Mouse (Mus musculus) large intestine, adult 2 months (tissue): ENCODE data around the gene Syt8. TPM values are rescaled to one million over a fixed set of nuclear protein-coding genes. Genes with fewer than 3 reads are reported as not detected.

Experiments used
- DNase-seq: peaks from one replicate; pipeline ENCODE4 v3.0.0-alpha.2; 2012; ENCODE audit warnings: low read depth, low spot score
- WGBS: fragments of 180-500 bp; shearing (Covaris S2); methylation state at CpG from one replicate; pipeline ENCODE4 v1.1.7; 2018; 5-methylcytosine and 5-hydroxymethylcytosine counted together
- polyA plus RNA-seq: library from polyadenylated mRNA; depleted of rRNA; stranded (reverse); fragments of >200 nt; gene quantifications from 2 replicates; pipeline ENCODE4 v1.2.3, GENCODE M21; 2012

Syt8 gene
- polyA plus RNA-seq, 1 experiment = 0.46 TPM

- no peak for DNase-seq
- WGBS = 31% methylated on average over 4 of the region's 4 CpGs
These were observed 36.3 kb downstream of the Syt8 start for GRCm38 (mm10) chr7:142470808-142471413.

- 44% methylated on average over 6 of the region's 6 CpGs for WGBS
- no peak for DNase-seq
These were observed 36.8 kb downstream of the Syt8 start for GRCm38 (mm10) chr7:142471414-142471861.

- DNase-seq = no peak
- WGBS = 54% methylated on average over 15 of the region's 15 CpGs
These were observed 37.4 kb downstream of the Syt8 start for GRCm38 (mm10) chr7:142471884-142472570.

GRCm38 (mm10) chr7:142472936-142473335 is 38.3 kb downstream of the Syt8 start:
- DNase-seq = no peak
- WGBS = 76% methylated on average over 4 of the region's 4 CpGs

GRCm38 (mm10) chr7:142473476-142473875 is 38.8 kb downstream of the Syt8 start:
- no peak for DNase-seq
- WGBS = 55% methylated on average over 2 of the region's 2 CpGs

GRCm38 (mm10) chr7:142474799-142475198 is 40.1 kb downstream of the Syt8 start:
- WGBS = 40% methylated on average over 14 of the region's 14 CpGs
- no peak for DNase-seq

- DNase-seq = no peak
- WGBS = 46% methylated on average over 7 of the region's 7 CpGs
These were observed 41.0 kb downstream of the Syt8 start for GRCm38 (mm10) chr7:142475641-142476040.

GRCm38 (mm10) chr7:142476271-142476670 is 41.6 kb downstream of the Syt8 start:
- 60% methylated on average over 5 of the region's 5 CpGs for WGBS

GRCm38 (mm10) chr7:142476795-142477452 is 42.3 kb downstream of the Syt8 start:
- no peak for DNase-seq
- WGBS = 64% methylated on average over 13 of the region's 13 CpGs

More at GRCm38 (mm10) chr7:142476271-142476670, 41.6 kb downstream of the Syt8 start:
- DNase-seq = no peak

- 66% methylated on average over 6 of the region's 6 CpGs for WGBS
- no peak for DNase-seq
These were observed 43.4 kb downstream of the Syt8 start for GRCm38 (mm10) chr7:142478001-142478400.

- no peak for DNase-seq
- WGBS = 72% methylated on average over 2 of the region's 2 CpGs
These were observed 43.9 kb downstream of the Syt8 start for GRCm38 (mm10) chr7:142478574-142478973.

GRCm38 (mm10) chr7:142479307-142479706 is 44.7 kb downstream of the Syt8 start:
- DNase-seq = no peak

- DNase-seq = no peak
- 86% methylated on average over 3 of the region's 3 CpGs for WGBS
These were observed 45.2 kb downstream of the Syt8 start for GRCm38 (mm10) chr7:142479886-142480285.

- WGBS = 74% methylated on average over 3 of the region's 3 CpGs
- no peak for DNase-seq
These were observed 46.0 kb downstream of the Syt8 start for GRCm38 (mm10) chr7:142480661-142481060.

GRCm38 (mm10) chr7:142481186-142481567 is 46.5 kb downstream of the Syt8 start:
- 14% methylated on average over 5 of the region's 5 CpGs for WGBS
- no peak for DNase-seq

GRCm38 (mm10) chr7:142481568-142482255 is 47.1 kb downstream of the Syt8 start:
- DNase-seq = no peak
- WGBS = 9% methylated on average over 22 of the region's 22 CpGs

- WGBS = 30% methylated on average over 6 of the region's 6 CpGs
- no peak for DNase-seq
These were observed 47.6 kb downstream of the Syt8 start for GRCm38 (mm10) chr7:142482256-142482609.

- 72% methylated on average over 11 of the region's 11 CpGs for WGBS
- DNase-seq = no peak
These were observed 48.5 kb downstream of the Syt8 start for GRCm38 (mm10) chr7:142483136-142483535.

GRCm38 (mm10) chr7:142484780-142485179 is 50.1 kb downstream of the Syt8 start:
- 41% methylated on average over 12 of the region's 12 CpGs for WGBS
- no peak for DNase-seq

- 69% methylated on average over 8 of the region's 8 CpGs for WGBS
These were observed 52.1 kb downstream of the Syt8 start for GRCm38 (mm10) chr7:142486751-142487162.

More at GRCm38 (mm10) chr7:142486751-142487162, 52.1 kb downstream of the Syt8 start:
- no peak for DNase-seq
